Mouse (Mus musculus) lung, adult 2 months (tissue): ENCODE data around the gene Utp11. TPM values are rescaled to one million over a fixed set of nuclear protein-coding genes. Genes with fewer than 3 reads are reported as not detected.

Experiments
- DNase-seq: peaks from one replicate; pipeline ENCODE4 v3.0.0; 2022
- H3K4me1 ChIP-seq: fragments of 200-500 bp; 2 replicates; pipeline ENCODE4 v1.6.1; 2011; ENCODE audit warnings: low read length; ENCODE audit not compliant: control insufficient read depth, insufficient read depth
- H3K4me3 ChIP-seq: fragments of 200-500 bp; replicated peaks from 2 replicates; pipeline ENCODE3; 2011; ENCODE audit warnings: low read depth, mild to moderate bottlenecking, control low read depth, low read length; ENCODE audit errors: extremely low read depth
- CTCF ChIP-seq: fragments of 200-500 bp; IDR thresholded peaks from 2 replicates; pipeline ENCODE4 v1.5.1; 2011; ENCODE audit warnings: mild to moderate bottlenecking, low read length, control low read depth; ENCODE audit not compliant: insufficient read depth
- POLR2A ChIP-seq: fragments of 200-500 bp; IDR thresholded peaks from 2 replicates; pipeline ENCODE4 v1.6.1; 2011; ENCODE audit warnings: low read depth, mild to moderate bottlenecking, control low read depth, low read length, borderline replicate concordance; ENCODE audit errors: extremely low read depth
- WGBS: fragments of 180-500 bp; shearing (Covaris S2); methylation state at CpG from one replicate; pipeline ENCODE4 v1.1.7; 2018; 5-methylcytosine and 5-hydroxymethylcytosine counted together
- polyA plus RNA-seq: library from polyadenylated mRNA; depleted of rRNA; stranded (reverse); fragments of >200 nt; gene quantifications from 2 replicates; pipeline ENCODE4 v1.2.3, GENCODE M21; 2012

Gene Utp11
- polyA plus RNA-seq, 1 experiment: 7.2 TPM

- DNase-seq: peak; percentile 24
Measured at GRCm38 (mm10) chr4:124659251-124660217, 33.9 kb downstream of the Utp11 start.

GRCm38 (mm10) chr4:124658412-124658851 lies 35.0 kb downstream of the Utp11 start:
- H3K4me1 ChIP-seq: peaks cover 7% of the 10 kb centered on the region; the same call in 1 of the 2 replicates
- WGBS: 2% methylated on average over 39 of the region's 39 CpGs
- TF ChIP-seq POLR2A: no peak
- TF ChIP-seq CTCF: no peak
- DNase-seq: peak; percentile 27
- H3K4me3 ChIP-seq: no peak overlapping the region

More at GRCm38 (mm10) chr4:124659251-124660217, 33.9 kb downstream of the Utp11 start:
- 5% methylated on average over 68 of the region's 68 CpGs for WGBS
- Histone ChIP-seq H3K4me1 (peaks cover 7% of the 10 kb centered on the region; the same call in 1 of the 2 replicates), H3K4me3 (no peak overlapping the region)
- no peak for TF ChIP-seq POLR2A
- TF ChIP-seq CTCF: no peak

- DNase-seq: no peak
- Histone ChIP-seq H3K4me1 (peaks cover 7% of the 10 kb centered on the region; the same call in 1 of the 2 replicates), H3K4me3 (no peak overlapping the region)
- TF ChIP-seq POLR2A: no peak
- no peak for TF ChIP-seq CTCF
- 3% methylated on average over 39 of the region's 61 CpGs for WGBS
Measured at GRCm38 (mm10) chr4:124657781-124658180, 35.6 kb downstream of the Utp11 start.

GRCm38 (mm10) chr4:124656854-124657650 lies 36.3 kb downstream of the Utp11 start:
- WGBS: 1% methylated on average over 85 of the region's 92 CpGs
- TF ChIP-seq POLR2A (no peak), CTCF (no peak)
- DNase-seq: peak; percentile 58
- H3K4me1 ChIP-seq: peaks cover 7% of the 10 kb centered on the region; the same call in 1 of the 2 replicates
- peak overlapping the region; percentile 56 for H3K4me3 ChIP-seq

GRCm38 (mm10) chr4:124656518-124656853 lies 36.9 kb downstream of the Utp11 start, which contains the start of gene Pou3f1:
Gene Pou3f1, plus strand, starts transcription at chr4:124656807.
- no peak for TF ChIP-seq CTCF
- no peak for TF ChIP-seq POLR2A
- Histone ChIP-seq H3K4me3 (peak within 1 kb of the TSS; percentile 56), H3K4me1 (peaks cover 7% of the 10 kb centered on the region; the same call in 1 of the 2 replicates)
- WGBS: 4% methylated on average over 15 of the region's 15 CpGs
- DNase-seq: no peak

- no peak for TF ChIP-seq POLR2A
- no peak for TF ChIP-seq CTCF
- DNase-seq: no peak
- 13% methylated on average over 9 of the region's 9 CpGs for WGBS
- Histone ChIP-seq H3K4me3 (no peak overlapping the region), H3K4me1 (peaks cover 3% of the 10 kb centered on the region; the same call in 1 of the 2 replicates)
Measured at GRCm38 (mm10) chr4:124652886-124653285, 40.5 kb downstream of the Utp11 start.

- H3K4me3 ChIP-seq: no peak overlapping the region
- no peaks in the 10 kb centered on the region; the same call in 1 of the 2 replicates for H3K4me1 ChIP-seq
- WGBS: 52% methylated on average over 5 of the region's 5 CpGs
- no peak for DNase-seq
- TF ChIP-seq CTCF (no peak), POLR2A (no peak)
Measured at GRCm38 (mm10) chr4:124647909-124648308, 45.5 kb downstream of the Utp11 start.

- TF ChIP-seq POLR2A (no peak), CTCF (no peak)
- no peak for DNase-seq
- Histone ChIP-seq H3K4me3 (peak overlapping the region; percentile 18), H3K4me1 (no peaks in the 10 kb centered on the region; the same call in 1 of the 2 replicates)
- WGBS: 10% methylated on average over 8 of the region's 8 CpGs
Measured at GRCm38 (mm10) chr4:124646591-124646990, 46.8 kb downstream of the Utp11 start.

GRCm38 (mm10) chr4:124644974-124645433 lies 48.4 kb downstream of the Utp11 start:
- TF ChIP-seq POLR2A (no peak), CTCF (no peak)
- no peak for DNase-seq
- 17% methylated on average over 3 of the region's 3 CpGs for WGBS
- no peaks in the 10 kb centered on the region; the same call in 1 of the 2 replicates for H3K4me1 ChIP-seq
- H3K4me3 ChIP-seq: no peak overlapping the region
